Mouse (Mus musculus): Measurements from ENCODE around the gene Zfp715. TPM values are rescaled to one million over a fixed set of nuclear protein-coding genes. Genes with fewer than 3 reads are reported as not detected.

Zfp715 gene
- polyA plus RNA-seq, 1 experiment from 2014 or later = 18.6 TPM

- Histone ChIP-seq H3K4me2 (no peak overlapping the region), H3K27ac (replicated peaks) (no peak overlapping the region), H3K4me1 (no peaks in the 10 kb centered on the region), H3K4me3 (replicated peaks) (no peak overlapping the region), H3K9ac (replicated peaks) (no peak overlapping the region), H3K9me3 (replicated peaks) (no peaks in the 10 kb centered on the region), H3K36me3 (no peaks in the 10 kb centered on the region), H3K27me3 (replicated peaks) (no peaks in the 10 kb centered on the region)
- ATAC-seq (ENCODE audit: low FRiP score) = no peak
- WGBS = 72% methylated on average over 2 of the region's 2 CpGs
Measured at GRCm38 (mm10) chr7:43344020-43344419, 30.9 kb upstream of the Zfp715 start.

DNA sequence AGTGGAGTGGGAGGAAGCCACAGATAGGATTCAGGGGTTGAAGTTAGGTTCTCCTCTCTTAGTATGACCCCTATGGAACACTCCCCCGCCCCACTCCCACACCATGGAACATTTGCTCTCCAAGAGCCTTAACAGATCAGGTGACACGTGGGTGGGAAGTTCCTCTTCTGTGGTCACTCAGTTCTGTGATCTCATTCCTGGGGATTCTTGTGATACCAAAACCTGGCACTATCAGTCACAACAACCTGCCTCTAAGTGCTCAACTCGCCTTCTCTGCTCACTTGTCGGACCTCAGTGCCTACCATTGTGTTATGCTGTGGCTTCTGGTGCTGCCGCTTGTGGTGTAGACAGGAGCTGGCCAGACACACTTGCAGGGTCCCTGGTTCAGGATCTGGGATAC, 30.1 kb upstream of the Zfp715 start:
- no peak for ATAC-seq (ENCODE audit: low FRiP score)
- H3K4me3 ChIP-seq (replicated peaks) = no peak overlapping the region
- H3K9ac ChIP-seq (replicated peaks) = no peak overlapping the region
- no peak overlapping the region for H3K27ac ChIP-seq (replicated peaks)
- no peaks in the 10 kb centered on the region for H3K27me3 ChIP-seq (replicated peaks)
- H3K4me2 ChIP-seq = no peak overlapping the region
- H3K4me1 ChIP-seq = no peaks in the 10 kb centered on the region
- no peaks in the 10 kb centered on the region for H3K36me3 ChIP-seq
- WGBS = 81% methylated on average over 5 of the region's 5 CpGs
- H3K9me3 ChIP-seq (replicated peaks) = no peaks in the 10 kb centered on the region

- Histone ChIP-seq H3K27me3 (replicated peaks) (no peaks in the 10 kb centered on the region), H3K9me3 (replicated peaks) (no peaks in the 10 kb centered on the region), H3K4me2 (no peak overlapping the region), H3K9ac (replicated peaks) (no peak overlapping the region), H3K27ac (replicated peaks) (no peak overlapping the region), H3K4me3 (replicated peaks) (no peak overlapping the region), H3K4me1 (no peaks in the 10 kb centered on the region), H3K36me3 (no peaks in the 10 kb centered on the region)
- WGBS = 81% methylated on average over 4 of the region's 4 CpGs
- no peak for ATAC-seq (ENCODE audit: low FRiP score)
Measured at GRCm38 (mm10) chr7:43340771-43341170, 27.7 kb upstream of the Zfp715 start.

DNA sequence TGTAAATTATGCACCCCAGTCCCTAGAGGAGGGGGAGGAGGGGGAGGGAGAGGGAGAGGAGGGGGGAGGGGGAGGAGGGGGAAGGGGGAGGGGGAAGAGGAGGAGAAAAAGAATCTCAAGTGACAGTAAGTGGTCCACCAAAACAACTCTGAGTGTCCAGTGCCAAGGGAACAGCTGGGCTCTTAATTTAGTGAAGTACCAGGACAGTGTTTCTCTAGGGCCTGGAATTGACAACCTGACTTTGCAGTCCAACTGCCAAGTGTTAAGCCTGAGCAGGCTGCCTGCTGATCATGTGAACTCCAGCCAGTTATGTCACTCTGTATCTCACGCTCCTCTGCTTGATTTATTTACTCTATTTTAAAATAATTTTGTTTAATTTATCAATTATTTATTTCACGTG, 20.8 kb upstream of the Zfp715 start:
- H3K4me3 ChIP-seq (replicated peaks) = no peak overlapping the region
- ATAC-seq (ENCODE audit: low FRiP score) = no peak
- no peak overlapping the region for H3K27ac ChIP-seq (replicated peaks)
- H3K4me1 ChIP-seq = no peaks in the 10 kb centered on the region
- H3K4me2 ChIP-seq = no peak overlapping the region
- WGBS = 70% methylated on average over 2 of the region's 2 CpGs
- no peak overlapping the region for H3K9ac ChIP-seq (replicated peaks)
- no peaks in the 10 kb centered on the region for H3K9me3 ChIP-seq (replicated peaks)
- H3K36me3 ChIP-seq = no peaks in the 10 kb centered on the region
- H3K27me3 ChIP-seq (replicated peaks) = no peaks in the 10 kb centered on the region

DNA sequence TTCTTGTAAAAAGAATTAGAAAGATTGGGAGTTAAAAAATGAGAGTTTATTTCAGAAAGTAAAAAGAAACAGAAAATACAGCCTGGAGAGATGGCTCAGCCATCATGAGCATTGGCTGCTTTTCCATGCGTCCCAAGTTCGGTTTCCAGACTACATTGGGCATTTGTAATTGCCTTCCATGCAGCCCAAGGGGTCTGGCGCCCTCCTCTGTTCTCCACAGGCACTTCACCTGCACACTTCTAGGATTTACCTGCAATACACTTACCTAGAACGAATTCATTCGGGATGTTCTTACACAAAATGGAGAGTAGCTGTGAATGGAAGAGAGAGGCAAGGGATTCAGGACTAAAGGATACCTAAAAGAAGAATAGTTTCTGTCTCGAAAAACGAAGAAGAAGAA, 20.1 kb upstream of the Zfp715 start:
- ATAC-seq (ENCODE audit: low FRiP score) = no peak
- H3K9me3 ChIP-seq (replicated peaks) = no peaks in the 10 kb centered on the region
- H3K9ac ChIP-seq (replicated peaks) = no peak overlapping the region
- no peak overlapping the region for H3K27ac ChIP-seq (replicated peaks)
- 40% methylated on average over 6 of the region's 7 CpGs for WGBS
- no peak overlapping the region for H3K4me2 ChIP-seq
- no peaks in the 10 kb centered on the region for H3K4me1 ChIP-seq
- H3K27me3 ChIP-seq (replicated peaks) = no peaks in the 10 kb centered on the region
- no peaks in the 10 kb centered on the region for H3K36me3 ChIP-seq
- no peak overlapping the region for H3K4me3 ChIP-seq (replicated peaks)

GRCm38 (mm10) chr7:43328101-43328500, 15.0 kb upstream of the Zfp715 start:
- H3K27ac ChIP-seq (replicated peaks) = no peak overlapping the region
- H3K9ac ChIP-seq (replicated peaks) = no peak overlapping the region
- H3K4me2 ChIP-seq = no peak overlapping the region
- WGBS = 67% methylated on average over 4 of the region's 4 CpGs
- no peak overlapping the region for H3K4me3 ChIP-seq (replicated peaks)
- no peak for ATAC-seq (ENCODE audit: low FRiP score)
- H3K36me3 ChIP-seq = no peaks in the 10 kb centered on the region
- no peaks in the 10 kb centered on the region for H3K4me1 ChIP-seq
- no peaks in the 10 kb centered on the region for H3K27me3 ChIP-seq (replicated peaks)
- no peaks in the 10 kb centered on the region for H3K9me3 ChIP-seq (replicated peaks)

DNA sequence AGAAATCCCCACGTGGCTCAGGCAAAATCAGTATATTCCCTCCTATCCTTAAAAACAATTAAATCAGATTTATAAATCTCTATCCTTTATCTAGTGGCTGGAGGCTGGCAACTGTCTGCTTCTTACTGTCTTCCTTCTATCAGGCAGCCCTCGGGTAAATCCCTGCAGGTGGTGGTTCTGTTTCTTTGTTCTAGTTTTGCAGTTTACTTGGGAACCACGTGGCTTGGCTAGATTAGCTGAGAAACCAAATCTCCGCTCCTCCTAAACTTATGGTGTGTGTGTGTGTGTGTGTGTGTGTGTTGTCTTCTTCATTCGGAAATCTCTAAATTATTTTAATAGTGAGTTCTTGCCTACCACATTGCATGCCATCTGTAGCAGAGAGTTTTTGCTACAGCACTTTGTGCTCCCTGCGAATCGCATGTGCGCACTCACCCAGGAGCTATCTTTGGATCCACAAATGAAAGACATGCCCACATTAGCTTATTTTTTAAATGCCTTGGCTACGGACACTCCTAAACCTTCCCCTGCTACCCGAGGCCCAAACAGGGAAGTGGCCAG, 13.2 kb upstream of the Zfp715 start:
- Histone ChIP-seq H3K4me3 (replicated peaks) (no peak overlapping the region), H3K4me2 (no peak overlapping the region), H3K27me3 (replicated peaks) (no peaks in the 10 kb centered on the region), H3K9me3 (replicated peaks) (no peaks in the 10 kb centered on the region), H3K4me1 (no peaks in the 10 kb centered on the region), H3K9ac (replicated peaks) (no peak overlapping the region), H3K27ac (replicated peaks) (no peak overlapping the region), H3K36me3 (no peaks in the 10 kb centered on the region)
- ATAC-seq (ENCODE audit: low FRiP score) = no peak
- WGBS = 59% methylated on average over 10 of the region's 10 CpGs

DNA sequence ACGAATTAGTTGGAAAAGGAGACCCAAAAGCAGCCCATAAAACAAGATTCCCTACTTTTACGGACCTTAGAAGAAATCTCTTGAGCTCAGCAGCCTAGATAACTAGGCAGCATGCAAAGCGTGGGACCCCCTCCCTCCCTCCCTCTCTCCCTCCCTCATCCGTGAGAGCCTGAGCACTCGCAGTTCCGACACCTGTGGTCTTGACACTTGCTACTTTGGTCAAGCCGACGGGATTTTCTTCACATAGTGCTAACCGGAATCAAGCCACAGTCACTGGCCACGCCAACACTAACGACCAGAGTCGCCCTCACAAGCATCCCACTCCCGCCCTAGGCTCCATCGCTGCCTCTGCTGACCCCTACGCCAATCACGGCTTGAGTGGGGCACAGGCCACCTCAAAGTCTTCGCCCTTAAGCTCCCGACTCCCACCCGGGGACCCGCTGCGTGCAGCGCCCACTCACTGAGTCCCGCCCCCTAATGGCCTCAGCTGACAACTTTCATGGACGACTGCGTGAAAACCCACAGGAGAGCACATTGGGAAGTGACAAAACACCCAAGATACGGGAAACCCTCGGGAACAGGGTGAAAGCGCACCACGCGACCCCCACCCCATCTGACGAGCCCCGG, 595 bp downstream of the Zfp715 start:
- peak; percentile 79 for ATAC-seq (ENCODE audit: low FRiP score)

DNA sequence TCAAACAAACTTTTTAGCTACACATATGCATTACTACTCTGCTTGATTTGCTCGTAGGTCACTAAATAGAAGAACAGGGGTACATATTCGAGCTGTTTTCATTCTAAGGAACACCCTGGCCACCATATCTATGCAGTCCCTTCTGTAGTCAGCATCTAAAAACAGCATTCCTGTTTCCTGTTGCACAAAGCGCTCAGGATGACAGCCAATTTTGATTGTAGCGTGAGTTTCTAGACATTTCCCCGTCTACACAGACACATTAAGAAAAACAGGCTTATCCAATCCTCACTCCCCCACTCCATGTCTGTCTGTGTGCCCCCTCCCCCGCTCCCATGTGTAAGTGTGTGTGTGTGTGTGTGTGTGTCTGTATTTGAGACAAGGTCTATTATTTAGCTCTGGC, 1.5 kb downstream of the Zfp715 start:
- 89% methylated on average over 6 of the region's 6 CpGs for WGBS

More for the DNA sequence above, 595 bp downstream of the Zfp715 start:
- Histone ChIP-seq H3K27me3 (replicated peaks) (no peaks in the 10 kb centered on the region), H3K9me3 (replicated peaks) (no peaks in the 10 kb centered on the region), H3K4me2 (peak overlapping the region; percentile 81), H3K27ac (replicated peaks) (peak overlapping the region; percentile 90), H3K4me1 (peaks cover 38% of the 10 kb centered on the region), H3K4me3 (replicated peaks) (peak overlapping the region; percentile 84), H3K9ac (replicated peaks) (peak overlapping the region; percentile 86), H3K36me3 (peaks cover 25% of the 10 kb centered on the region)
- WGBS = 1% methylated on average over 32 of the region's 32 CpGs

GRCm38 (mm10) chr7:43309069-43309468, 4.0 kb downstream of the Zfp715 start:
- Histone ChIP-seq H3K4me1 (peaks cover 38% of the 10 kb centered on the region), H3K9ac (replicated peaks) (no peak overlapping the region), H3K9me3 (replicated peaks) (no peaks in the 10 kb centered on the region), H3K36me3 (peaks cover 52% of the 10 kb centered on the region), H3K27ac (replicated peaks) (no peak overlapping the region), H3K4me3 (replicated peaks) (no peak overlapping the region), H3K4me2 (no peak overlapping the region), H3K27me3 (replicated peaks) (no peaks in the 10 kb centered on the region)
- 82% methylated on average over 2 of the region's 2 CpGs for WGBS
- ATAC-seq (ENCODE audit: low FRiP score) = no peak

More for the DNA sequence above, 1.5 kb downstream of the Zfp715 start:
- Histone ChIP-seq H3K27me3 (replicated peaks) (no peaks in the 10 kb centered on the region), H3K9me3 (replicated peaks) (no peaks in the 10 kb centered on the region), H3K4me3 (replicated peaks) (peak overlapping the region; percentile 84), H3K4me1 (peaks cover 38% of the 10 kb centered on the region), H3K4me2 (peak overlapping the region; percentile 81), H3K9ac (replicated peaks) (no peak overlapping the region), H3K36me3 (peaks cover 31% of the 10 kb centered on the region), H3K27ac (replicated peaks) (no peak overlapping the region)
- no peak for ATAC-seq (ENCODE audit: low FRiP score)

DNA sequence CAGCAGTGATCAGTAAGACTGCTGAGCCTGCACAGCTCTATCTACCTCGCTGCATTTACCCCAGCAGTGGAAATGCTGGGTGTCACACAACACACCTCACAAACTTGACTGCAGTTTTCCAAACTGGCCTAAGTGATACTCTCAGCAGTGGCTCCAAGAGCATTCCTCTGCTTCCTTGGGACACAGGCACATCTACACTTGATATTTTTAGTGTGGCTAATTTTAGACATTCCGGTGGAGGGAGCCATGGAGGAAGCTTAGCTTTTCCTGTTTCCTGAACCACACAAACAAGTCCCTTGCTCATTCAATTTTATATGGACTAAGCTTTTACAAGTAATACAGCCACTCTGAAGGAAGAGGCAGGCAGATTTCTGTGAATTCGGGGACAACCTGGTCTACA, 7.9 kb downstream of the Zfp715 start:
- no peak overlapping the region for H3K4me2 ChIP-seq
- no peaks in the 10 kb centered on the region for H3K27me3 ChIP-seq (replicated peaks)
- ATAC-seq (ENCODE audit: low FRiP score) = no peak
- H3K4me3 ChIP-seq (replicated peaks) = no peak overlapping the region
- no peaks in the 10 kb centered on the region for H3K9me3 ChIP-seq (replicated peaks)
- H3K9ac ChIP-seq (replicated peaks) = no peak overlapping the region
- 92% methylated on average over 3 of the region's 3 CpGs for WGBS
- peaks cover 14% of the 10 kb centered on the region; the same call in 1 of the 2 replicates for H3K4me1 ChIP-seq
- peaks cover 72% of the 10 kb centered on the region for H3K36me3 ChIP-seq
- no peak overlapping the region for H3K27ac ChIP-seq (replicated peaks)

GRCm38 (mm10) chr7:43291524-43291923, 21.6 kb downstream of the Zfp715 start:
- H3K4me1 ChIP-seq = no peaks in the 10 kb centered on the region
- H3K9ac ChIP-seq (replicated peaks) = no peak overlapping the region
- H3K27me3 ChIP-seq (replicated peaks) = no peaks in the 10 kb centered on the region
- no peak overlapping the region for H3K4me3 ChIP-seq (replicated peaks)
- no peak overlapping the region for H3K27ac ChIP-seq (replicated peaks)
- H3K4me2 ChIP-seq = no peak overlapping the region
- peaks cover 17% of the 10 kb centered on the region for H3K36me3 ChIP-seq
- no peaks in the 10 kb centered on the region for H3K9me3 ChIP-seq (replicated peaks)
- WGBS = 95% methylated on average over 3 of the region's 3 CpGs
- ATAC-seq (ENCODE audit: low FRiP score) = no peak
